Comparison of ENCODE assay signal across 27 mouse cellular contexts in the genomic region with DNA sequence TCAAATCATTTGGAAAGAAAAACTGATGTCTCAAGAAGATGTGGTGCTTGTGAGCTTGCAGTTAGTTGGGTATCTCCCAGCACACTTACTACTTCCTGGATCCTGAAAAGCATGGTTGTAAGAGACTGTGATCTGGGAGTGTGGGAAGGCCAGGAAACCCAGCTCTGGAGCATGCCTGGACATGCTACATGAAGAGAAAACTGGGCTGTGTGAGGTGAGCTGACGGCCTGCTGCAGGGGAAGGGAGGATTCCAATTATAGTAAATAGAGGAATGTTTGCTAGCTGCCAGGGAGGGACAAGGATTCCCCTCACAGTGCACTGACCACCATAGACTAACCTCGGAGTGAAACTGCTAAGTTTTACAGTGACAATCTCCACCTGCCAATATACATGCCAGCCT.
DNase-seq lines count a peak whose midpoint lies in the region; ATAC-seq lines count a peak whose summit lies in the region.
"Had no signal": no experiment of that assay in that cellular context is flagged by ENCODE, and none has a peak within 500 bp of the region (broad histone marks: within the 10 kb centered on the region; RNA-seq: fewer than 3 reads in every experiment).

No protein-coding gene starts in this region.

- peaks cover 23% of the 10 kb centered on the region for H3K36me3 ChIP-seq in heart, embryonic 13.5 days
- H3K36me3 ChIP-seq in hindbrain, embryonic 11.5 days (ENCODE audit: control insufficient read depth, insufficient read depth, low read length) = no peaks in the 10 kb centered on the region

- DNase-seq in frontal cortex, postnatal 25 days (ENCODE audit: low spot score in 2 of 2) = no peak
- DNase-seq in heart, postnatal 36 days = no peak
- peak; percentile 17 for DNase-seq in ES-CJ7 (ENCODE audit: low read depth, low spot score)
- DNase-seq in fat pad, adult 2 months (ENCODE audit: extremely low read depth, low read depth, low spot score) = peak; percentile 73
- DNase-seq in hindbrain, embryonic 11.5 days (ENCODE audit: low spot score) = no peak
- DNase-seq in spleen, adult 18-20 months = no peak
- DNase-seq: cerebellum, adult 11-12 months; cerebellum, postnatal 10 days; gastrocnemius, postnatal 25 days; kidney, postnatal 4 days; layer of hippocampus, adult 9-11 months; left cerebral cortex, postnatal 4 days; lung, embryonic 14.5 days; thymus, adult 2 months had no signal

- peaks cover 60% of the 10 kb centered on the region for H3K4me1 ChIP-seq in heart, embryonic 13.5 days
- H3K4me1 ChIP-seq in hindbrain, embryonic 11.5 days (replicated peaks; ENCODE audit: control insufficient read depth, insufficient read depth, low read length) = no peaks in the 10 kb centered on the region
- H3K4me1 ChIP-seq: limb, embryonic 15.5 days; midbrain, embryonic 13.5 days had no signal

- peak overlapping the region; percentile 53 for H3K27ac ChIP-seq in heart, embryonic 13.5 days (replicated peaks)
- H3K27ac ChIP-seq in hindbrain, embryonic 11.5 days (ENCODE audit: low read depth, low read length) = no peak overlapping the region
- H3K27ac ChIP-seq: forebrain, embryonic 13.5 days; hindbrain, embryonic 10.5 days; hindbrain, postnatal 0 days; kidney, embryonic 15.5 days; limb, embryonic 15.5 days; liver, embryonic 14.5 days; midbrain, embryonic 13.5 days; stomach, postnatal 0 days had no signal

- no peak overlapping the region for H3K9ac ChIP-seq in heart, embryonic 13.5 days
- H3K9ac ChIP-seq in hindbrain, embryonic 11.5 days (ENCODE audit: low read depth, low read length) = no peak overlapping the region
- H3K9ac ChIP-seq: forebrain, embryonic 13.5 days; kidney, embryonic 15.5 days; limb, embryonic 15.5 days; liver, embryonic 14.5 days; lung, embryonic 14.5 days; midbrain, embryonic 13.5 days had no signal

- no peak overlapping the region for H3K4me2 ChIP-seq in heart, embryonic 13.5 days
- H3K4me2 ChIP-seq in hindbrain, embryonic 11.5 days (replicated peaks; ENCODE audit: low read depth, low read length) = no peak overlapping the region
- H3K4me2 ChIP-seq: forebrain, embryonic 13.5 days; kidney, embryonic 15.5 days; limb, embryonic 15.5 days; lung, embryonic 14.5 days; midbrain, embryonic 13.5 days had no signal

- H3K27me3 ChIP-seq in heart, embryonic 13.5 days (replicated peaks) = no peaks in the 10 kb centered on the region
- no peaks in the 10 kb centered on the region for H3K27me3 ChIP-seq in hindbrain, embryonic 11.5 days (ENCODE audit: control insufficient read depth, insufficient read depth, low read length)
- H3K27me3 ChIP-seq: forebrain, embryonic 13.5 days; kidney, embryonic 15.5 days; limb, embryonic 15.5 days; megakaryocyte, embryonic 14.5 days; midbrain, embryonic 13.5 days had no signal

- H3K4me3 ChIP-seq in heart, embryonic 13.5 days = no peak overlapping the region
- no peak overlapping the region for H3K4me3 ChIP-seq in hindbrain, embryonic 11.5 days (ENCODE audit: low read depth, low read length)
- H3K4me3 ChIP-seq: erythroblast, embryonic 14.5 days; forebrain, embryonic 13.5 days; hindbrain, embryonic 10.5 days; kidney, embryonic 15.5 days; limb, embryonic 15.5 days; megakaryocyte, embryonic 14.5 days; midbrain, embryonic 13.5 days had no signal

- ATAC-seq in frontal cortex, adult (ENCODE audit: low TSS enrichment) = 0 out of 2 replicates have a peak, but pooled peaks have one; percentile 1
- no peak for ATAC-seq in heart, embryonic 13.5 days (ENCODE audit: extremely low read depth, insufficient number of reproducible peaks, low FRiP score, low TSS enrichment)
- ATAC-seq in hindbrain, embryonic 11.5 days (ENCODE audit: low FRiP score) = no peak
- ATAC-seq: forebrain, embryonic 13.5 days; hindbrain, postnatal 0 days; intestine, embryonic 16.5 days; midbrain, embryonic 13.5 days had no signal

- intact Hi-C loops in heart, postnatal 36 days (cut with DNase I) = no loop called here

- no peaks in the 10 kb centered on the region for H3K9me3 ChIP-seq in heart, embryonic 13.5 days
- no peaks in the 10 kb centered on the region for H3K9me3 ChIP-seq in hindbrain, embryonic 11.5 days (ENCODE audit: control insufficient read depth, low read length)
- H3K9me3 ChIP-seq: forebrain, embryonic 13.5 days; hindbrain, embryonic 10.5 days; kidney, embryonic 15.5 days; limb, embryonic 15.5 days; megakaryocyte, embryonic 14.5 days; midbrain, embryonic 13.5 days had no signal

- 23% methylated on average over 2 of the region's 2 CpGs for WGBS in heart, embryonic 13.5 days
- 88% methylated on average over 2 of the region's 2 CpGs for WGBS in hindbrain, embryonic 11.5 days

Comparison
In these comparisons a context has a peak if more than half of its experiments do, and no peak if none do; other contexts are left out.
1. DNase-seq: peak in ES-CJ7 (single experiment) and fat pad, adult 2 months (single experiment); none in frontal cortex, postnatal 25 days (0 of 2), heart, postnatal 36 days (0 of 2), hindbrain, embryonic 11.5 days (single experiment) and spleen, adult 18-20 months (0 of 2).